Mouse (Mus musculus): Measurements from ENCODE around the gene Tshr. TPM values are rescaled to one million over a fixed set of nuclear protein-coding genes. Genes with fewer than 3 reads are reported as not detected.

The Tshr gene
- polyA plus RNA-seq, 1 experiment from 2014 or later, result 0.62 TPM

DNA sequence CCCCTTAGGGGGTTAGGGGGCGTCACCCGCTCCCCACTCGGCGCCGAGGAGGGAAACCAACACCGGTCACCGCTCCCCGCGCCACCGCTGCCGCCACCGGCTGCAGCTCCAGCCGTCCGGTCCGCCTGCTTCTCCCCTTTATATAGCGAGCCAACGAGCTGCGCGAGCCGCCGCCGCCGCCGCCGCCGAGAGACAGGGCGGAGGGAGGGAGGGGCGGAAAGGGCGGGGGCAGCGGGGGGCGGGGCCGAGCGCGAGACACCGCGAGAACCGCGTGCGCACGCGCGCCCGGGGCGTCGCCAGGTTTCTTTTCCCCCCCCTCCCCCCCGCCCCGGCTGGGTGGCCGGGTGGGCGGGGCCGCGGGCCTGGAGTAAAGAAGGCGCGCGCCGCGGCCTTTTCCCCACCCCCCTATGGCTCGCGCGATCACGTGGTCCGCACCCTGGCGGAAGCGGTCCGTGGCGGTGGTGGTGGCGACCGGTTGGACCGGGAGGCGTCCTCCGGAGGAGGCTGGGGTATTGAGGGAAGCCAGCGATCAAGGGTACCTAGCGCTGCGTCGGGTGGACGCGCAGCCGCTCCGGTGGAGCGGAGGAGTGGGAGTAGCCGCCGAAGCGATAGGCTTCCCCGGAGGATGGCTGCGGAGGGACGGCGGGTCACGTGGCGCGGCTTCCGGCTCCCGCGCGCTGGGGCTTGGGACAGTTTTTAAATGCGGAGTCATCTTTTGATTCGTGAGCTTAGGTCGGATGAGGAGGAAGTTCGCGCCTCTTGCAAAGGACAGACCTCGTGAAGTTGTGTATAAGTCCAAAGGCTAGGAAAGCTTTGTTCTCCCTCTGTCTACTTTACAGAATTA, 205.7 kb downstream of the Tshr start, which contains the start of gene Gtf2a1:
Gtf2a1 (minus strand) TSS at position 641 of the 844 bp plus-strand sequence.
- Histone ChIP-seq H3K36me3 (peaks cover 8% of the 10 kb centered on the region), H3K27me3 (no peaks in the 10 kb centered on the region), H3K4me2 (peak within 1 kb of the TSS; percentile 65), H3K9me3 (replicated peaks) (no peaks in the 10 kb centered on the region), H3K9ac (peak within 1 kb of the TSS; percentile 99), H3K4me3 (replicated peaks) (peak within 1 kb of the TSS; percentile 91), H3K4me1 (peaks cover 17% of the 10 kb centered on the region), H3K27ac (peak within 1 kb of the TSS; percentile 100)
- ATAC-seq (replicated peaks; ENCODE audit: low FRiP score), result peak; percentile 91
- under 1% methylated on average over 88 of the region's 99 CpGs for WGBS

DNA sequence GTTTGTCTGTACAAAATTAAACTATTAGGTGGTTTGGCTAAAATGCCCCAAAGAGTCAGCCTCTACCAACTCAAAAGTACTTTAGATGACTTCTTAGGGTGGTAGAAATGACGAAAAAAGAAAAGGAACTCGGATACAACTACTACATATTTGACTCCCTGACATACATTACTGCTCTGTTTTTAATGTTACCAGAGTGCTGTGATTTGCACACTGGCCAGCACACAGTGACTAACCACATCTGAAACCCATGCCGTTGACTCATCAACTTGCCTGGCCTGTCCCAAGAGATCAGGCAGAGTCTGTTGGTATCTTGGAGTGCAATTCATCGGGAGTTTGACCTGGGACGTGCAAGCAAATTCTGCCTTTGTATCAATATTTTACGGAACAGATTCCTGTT, 206.4 kb downstream of the Tshr start:
- Histone ChIP-seq H3K9me3 (replicated peaks) (no peaks in the 10 kb centered on the region), H3K4me2 (peak overlapping the region; percentile 65), H3K4me1 (peaks cover 17% of the 10 kb centered on the region), H3K9ac (peak overlapping the region; percentile 64), H3K27me3 (no peaks in the 10 kb centered on the region), H3K4me3 (replicated peaks) (peak overlapping the region; percentile 91), H3K36me3 (peaks cover 3% of the 10 kb centered on the region), H3K27ac (peak overlapping the region; percentile 96)
- WGBS, result 30% methylated on average over 6 of the region's 6 CpGs
- ATAC-seq (replicated peaks; ENCODE audit: low FRiP score), result no peak

DNA sequence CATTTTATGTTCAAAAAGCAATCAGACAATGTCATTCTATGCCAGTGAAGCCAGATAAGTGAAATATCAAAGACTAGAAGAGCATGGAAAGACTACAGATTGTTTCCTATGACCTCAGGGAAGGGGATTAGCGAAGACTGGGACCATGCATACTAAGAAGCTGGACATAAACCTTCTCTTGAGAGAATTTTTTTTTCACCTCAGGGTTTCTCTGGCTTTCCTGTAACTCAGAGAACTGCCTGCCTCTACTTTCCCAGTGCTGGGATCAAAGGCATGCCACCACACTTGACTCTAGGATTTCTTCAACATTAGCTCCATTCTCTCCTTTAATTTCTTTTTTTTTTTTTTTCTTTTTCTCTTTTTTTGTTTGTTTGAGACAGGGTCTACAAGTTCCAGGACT, 206.8 kb downstream of the Tshr start:
- Histone ChIP-seq H3K27me3 (no peaks in the 10 kb centered on the region), H3K4me2 (peak overlapping the region; percentile 65), H3K4me3 (replicated peaks) (peak overlapping the region; percentile 91), H3K4me1 (peaks cover 17% of the 10 kb centered on the region), H3K27ac (peak overlapping the region; percentile 96), H3K36me3 (no peaks in the 10 kb centered on the region), H3K9ac (peak overlapping the region; percentile 64), H3K9me3 (replicated peaks) (no peaks in the 10 kb centered on the region)
- ATAC-seq (replicated peaks; ENCODE audit: low FRiP score), result no peak
- WGBS, result 84% methylated on average over 1 of the region's 1 CpGs

DNA sequence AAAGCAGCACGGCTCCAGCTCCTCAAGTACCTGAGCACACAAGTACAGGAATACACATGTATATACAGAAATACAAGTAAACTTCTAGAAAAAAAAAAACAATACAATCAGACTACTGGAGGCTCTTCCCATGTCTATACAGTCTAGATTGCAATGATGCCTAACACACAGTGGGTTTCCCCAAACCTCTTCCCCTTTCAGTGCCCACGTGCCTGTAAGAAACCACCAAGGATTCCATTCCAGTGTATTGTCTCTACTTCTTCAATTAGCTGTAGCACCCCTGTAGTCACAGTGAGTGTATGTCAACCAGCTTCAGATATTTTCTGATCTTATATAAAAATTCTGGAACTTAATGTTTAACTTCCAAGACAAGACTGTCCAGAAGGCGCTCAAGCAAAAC, 207.8 kb downstream of the Tshr start:
- no peak for ATAC-seq (replicated peaks; ENCODE audit: low FRiP score)
- H3K9ac ChIP-seq, result no peak overlapping the region
- no peak overlapping the region for H3K27ac ChIP-seq
- H3K27me3 ChIP-seq, result no peaks in the 10 kb centered on the region
- H3K9me3 ChIP-seq (replicated peaks), result no peaks in the 10 kb centered on the region
- H3K4me3 ChIP-seq (replicated peaks), result no peak overlapping the region
- peaks cover 13% of the 10 kb centered on the region for H3K4me1 ChIP-seq
- H3K36me3 ChIP-seq, result no peaks in the 10 kb centered on the region
- H3K4me2 ChIP-seq, result no peak overlapping the region
- WGBS, result 87% methylated on average over 3 of the region's 3 CpGs

Other genes with a start within 250 kb of the Tshr start
- gene Cep128, start 154 bp upstream of the Tshr start, polyA plus RNA-seq (2015; fragmentation: Nextera tagmentation; extraction: Ambion mirVana), result 8.9 TPM in 2 replicates
- 46.6 and 50.0 TPM in 2 replicates for gene Gtf2a1, start 205.9 kb downstream of the Tshr start, polyA plus RNA-seq (2015; fragmentation: Nextera tagmentation; extraction: Ambion mirVana)

Measured in kidney, embryonic 15.5 days (tissue).